Mouse (Mus musculus): Measurements from ENCODE around the gene Letm1.

Gene Letm1

GRCm38 (mm10) chr5:33738341-33738740 lies 44.3 kb downstream of the Letm1 start:
- DNase-seq (ENCODE audit: low spot score) = no peak

GRCm38 (mm10) chr5:33737903-33738321 lies 44.7 kb downstream of the Letm1 start:
- peak; percentile 76 for DNase-seq (ENCODE audit: low spot score)

DNA sequence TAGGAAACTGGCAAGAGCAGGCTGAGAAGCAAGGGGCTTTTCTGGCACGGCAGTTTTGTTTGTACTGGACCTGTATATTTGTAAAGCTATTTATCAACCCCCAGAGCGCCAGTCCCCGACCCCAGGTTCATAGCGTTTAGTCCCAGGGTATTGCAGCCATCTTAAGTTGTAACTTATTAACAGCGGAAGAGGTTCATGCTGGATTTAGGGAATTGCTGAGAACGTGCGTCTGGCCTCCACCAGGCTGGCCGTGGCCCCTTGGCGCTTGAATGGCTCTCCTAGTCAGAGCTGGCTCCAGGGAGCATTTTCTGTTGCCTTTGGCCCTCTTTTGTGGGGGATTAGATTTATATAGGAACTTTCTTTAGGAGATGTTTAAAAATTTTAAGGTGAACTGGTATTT lies 46.4 kb downstream of the Letm1 start:
- DNase-seq (ENCODE audit: low spot score) = no peak

DNA sequence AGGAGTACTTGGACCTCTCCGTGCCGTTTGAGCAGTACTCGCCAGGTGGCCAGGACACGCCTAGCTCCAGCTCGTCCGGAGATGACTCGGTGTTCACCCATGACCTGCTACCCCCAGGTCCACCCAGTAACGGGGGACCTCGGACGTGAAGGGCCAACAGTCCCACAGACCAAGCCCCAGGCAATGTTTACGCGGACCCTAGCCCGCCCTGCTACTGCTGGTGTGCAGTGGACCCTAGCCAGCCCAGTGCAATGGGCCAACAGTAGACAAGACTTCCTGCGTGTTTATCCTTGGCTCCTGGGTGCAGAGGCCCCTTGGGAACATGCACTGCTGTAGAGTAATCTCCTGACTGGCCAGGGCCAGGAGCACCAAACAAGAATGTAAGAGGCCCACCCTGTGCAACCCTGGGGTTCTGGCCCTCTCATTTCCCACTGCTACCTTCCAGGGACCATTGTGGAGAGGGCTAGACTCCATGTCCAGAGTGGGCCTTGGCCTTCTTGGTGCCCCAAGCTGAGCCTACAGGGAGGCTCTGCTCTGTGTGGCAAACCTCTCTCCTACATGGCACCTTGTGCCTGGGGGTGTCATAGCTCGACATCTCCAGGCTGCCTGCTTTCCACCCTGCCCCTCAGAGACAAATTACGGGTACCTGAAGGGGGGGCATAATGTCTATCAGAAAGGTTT lies 47.1 kb downstream of the Letm1 start:
- no peak for DNase-seq (ENCODE audit: low spot score)

DNA sequence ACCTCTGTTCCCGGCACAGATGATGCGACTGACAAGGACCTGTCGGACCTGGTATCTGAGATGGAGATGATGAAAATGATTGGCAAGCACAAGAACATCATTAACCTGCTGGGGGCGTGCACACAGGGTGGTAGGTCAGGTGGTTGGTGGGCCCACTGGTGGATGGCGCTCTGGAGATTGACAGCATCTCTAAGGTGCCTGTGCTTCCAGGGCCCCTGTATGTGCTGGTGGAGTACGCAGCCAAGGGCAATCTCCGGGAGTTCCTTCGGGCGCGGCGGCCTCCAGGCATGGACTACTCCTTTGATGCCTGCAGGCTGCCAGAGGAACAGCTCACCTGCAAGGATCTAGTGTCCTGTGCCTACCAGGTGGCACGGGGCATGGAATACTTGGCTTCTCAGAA lies 48.8 kb downstream of the Letm1 start:
- no peak for DNase-seq (ENCODE audit: low spot score)

DNA sequence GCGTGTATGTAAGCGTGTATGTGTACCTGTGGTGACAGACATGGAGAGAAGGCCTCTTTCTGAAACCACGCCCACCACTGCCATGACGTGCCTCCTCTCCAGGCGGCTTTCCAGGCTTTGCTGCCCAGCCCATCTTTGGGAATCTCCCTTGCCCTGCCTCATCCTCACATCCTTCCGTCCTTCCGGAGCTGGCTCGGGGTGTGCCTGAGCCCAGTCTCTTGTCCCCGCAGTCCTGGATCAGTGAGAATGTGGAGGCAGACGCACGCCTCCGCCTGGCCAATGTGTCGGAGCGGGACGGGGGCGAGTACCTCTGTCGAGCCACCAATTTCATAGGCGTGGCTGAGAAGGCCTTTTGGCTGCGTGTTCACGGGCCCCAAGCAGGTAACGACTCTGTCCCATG lies 51.6 kb downstream of the Letm1 start:
- DNase-seq (ENCODE audit: low spot score) = no peak

GRCm38 (mm10) chr5:33730516-33730915 lies 52.1 kb downstream of the Letm1 start:
- no peak for DNase-seq (ENCODE audit: low spot score)

- no peak for DNase-seq (ENCODE audit: low spot score)
Measured at GRCm38 (mm10) chr5:33728841-33729240, 53.8 kb downstream of the Letm1 start.

GRCm38 (mm10) chr5:33726891-33727290 lies 55.7 kb downstream of the Letm1 start:
- DNase-seq (ENCODE audit: low spot score) = no peak

DNA sequence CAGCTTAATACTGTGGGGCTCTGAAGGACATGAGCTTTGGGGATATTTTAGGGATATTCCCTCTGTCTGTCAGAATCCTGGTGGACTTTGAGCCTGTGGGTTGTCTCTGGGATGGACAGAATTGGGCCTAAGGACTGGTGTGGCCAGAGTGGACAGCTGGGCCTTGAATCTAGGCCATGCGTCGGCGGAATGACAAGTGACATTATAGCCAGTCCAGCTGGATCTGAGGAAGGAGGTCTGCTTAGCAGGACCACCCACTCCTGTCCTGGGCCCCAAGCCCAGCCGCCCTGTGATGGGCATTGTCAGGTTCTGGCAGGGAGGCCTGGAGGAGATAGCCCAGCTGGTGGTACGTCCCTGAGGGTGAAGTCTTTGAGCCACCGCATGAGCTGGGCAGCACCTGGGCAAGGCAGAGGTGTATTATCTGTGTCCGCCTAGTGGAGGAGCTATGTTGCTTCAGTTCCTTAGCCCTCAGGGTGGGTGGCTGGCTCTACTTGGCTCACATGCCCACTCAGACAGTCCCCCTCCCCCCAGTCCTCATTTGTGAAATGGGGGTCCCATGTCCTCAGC lies 56.5 kb downstream of the Letm1 start:
- no peak for DNase-seq (ENCODE audit: low spot score)

GRCm38 (mm10) chr5:33723641-33724465 lies 58.8 kb downstream of the Letm1 start:
- DNase-seq (ENCODE audit: low spot score) = no peak

- DNase-seq (ENCODE audit: low spot score) = no peak
Measured at GRCm38 (mm10) chr5:33723019-33723640, 59.5 kb downstream of the Letm1 start.

DNA sequence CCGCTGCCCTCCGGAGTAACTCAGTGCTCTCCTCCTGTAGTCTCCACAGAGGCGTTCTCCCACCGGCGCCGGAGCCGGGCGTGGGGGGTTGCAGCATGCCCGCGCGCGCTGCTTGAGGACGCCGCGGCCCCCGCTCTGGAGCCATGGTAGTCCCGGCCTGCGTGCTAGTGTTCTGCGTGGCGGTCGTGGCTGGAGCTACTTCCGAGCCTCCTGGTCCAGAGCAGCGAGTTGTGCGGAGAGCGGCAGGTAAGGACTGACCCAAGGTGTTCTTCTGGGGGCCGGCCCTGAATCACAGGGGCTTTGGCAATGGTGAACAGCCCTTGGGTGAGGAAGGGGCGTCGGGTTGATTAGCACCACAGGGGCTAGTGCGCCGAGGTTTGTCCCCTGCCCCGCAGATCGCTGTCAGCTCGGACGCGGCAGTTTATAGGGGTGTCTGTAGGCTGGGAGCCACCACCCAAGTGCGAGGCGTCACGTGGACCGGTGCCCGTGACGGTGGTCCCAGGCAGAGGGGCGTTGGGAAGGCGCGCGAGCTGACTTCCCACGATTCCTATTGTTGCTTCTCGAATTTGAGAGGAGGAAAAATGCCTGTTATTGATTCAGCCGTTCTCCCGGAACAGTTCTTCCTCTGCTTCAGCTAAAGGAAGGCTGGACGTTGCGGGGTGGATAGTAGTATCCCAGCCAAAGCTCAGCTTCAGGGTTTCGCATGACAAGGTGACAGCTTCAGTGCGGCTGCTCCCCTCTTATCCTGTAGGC lies 60.2 kb downstream of the Letm1 start:
- DNase-seq (ENCODE audit: low spot score) = no peak

DNA sequence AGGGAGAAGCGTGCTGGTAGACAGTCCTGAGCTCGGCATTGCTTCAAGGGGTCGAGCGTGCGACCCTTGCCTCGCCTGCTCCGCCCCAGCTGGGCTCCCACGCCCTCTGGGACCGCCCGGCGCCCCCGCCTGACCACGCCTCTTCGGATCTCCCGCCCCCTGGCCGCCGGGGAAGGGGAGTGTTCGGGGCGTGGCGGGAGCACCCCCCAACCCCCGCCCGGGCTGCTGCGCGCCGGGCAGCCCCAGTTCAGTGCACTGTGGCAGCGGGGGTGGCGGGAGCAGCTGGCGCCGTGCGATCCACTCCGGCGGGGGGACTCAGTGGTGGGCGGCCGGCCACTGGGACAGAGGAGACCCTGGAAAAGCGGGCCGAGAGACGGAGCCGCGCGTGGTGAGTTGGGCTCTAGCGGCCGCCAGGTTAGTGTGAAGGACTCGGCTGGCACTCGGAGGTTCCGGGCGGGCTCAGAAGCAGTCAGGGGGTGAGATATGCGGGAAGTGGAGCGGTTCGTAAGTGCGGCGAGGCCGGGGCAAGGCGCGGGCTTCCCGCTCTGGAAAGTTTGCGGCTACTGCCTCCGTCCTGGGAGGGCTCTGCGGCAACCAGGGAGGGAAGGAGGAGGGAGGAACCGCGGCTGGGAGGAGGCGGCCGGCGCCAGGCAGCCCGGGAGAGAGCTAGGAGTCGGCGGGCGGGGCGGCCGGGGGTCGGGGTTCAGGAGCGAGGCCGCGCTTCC lies 60.9 kb downstream of the Letm1 start, which contains the start of gene Fgfr3:
Gene Fgfr3 (plus strand): TSS at position 134 of the 725 bp plus-strand sequence.
- DNase-seq (ENCODE audit: low spot score) = peak; percentile 75

DNA sequence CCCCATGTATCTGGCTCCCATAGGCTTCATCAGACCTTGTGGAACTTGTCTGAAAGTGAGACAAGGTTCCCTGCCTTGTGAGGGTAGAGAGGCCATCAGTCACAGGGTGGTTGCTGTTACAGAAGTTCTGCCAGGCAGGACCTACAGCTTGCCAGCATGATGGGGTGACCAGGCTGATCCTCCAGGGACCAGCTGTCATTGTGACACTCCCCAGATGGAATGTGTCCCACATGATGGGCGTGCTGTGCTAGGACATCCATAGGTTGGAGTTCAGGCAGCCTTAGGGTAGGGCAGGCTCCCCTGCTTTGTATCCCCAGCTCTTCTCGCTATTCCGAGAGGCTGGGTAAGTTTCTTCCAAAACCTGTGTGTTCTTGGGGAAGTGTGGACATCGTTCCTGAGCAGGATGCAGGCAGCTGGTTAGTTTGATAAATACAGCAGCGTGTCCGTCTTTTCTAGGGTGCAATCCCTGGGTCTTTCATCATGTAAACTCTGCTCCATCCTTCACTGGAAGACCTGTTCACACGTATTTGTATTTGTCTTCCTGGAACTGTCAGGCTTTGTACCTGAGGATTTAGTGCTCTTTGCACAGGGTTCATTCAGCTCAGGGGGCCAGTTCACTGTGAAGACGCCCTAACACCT lies 61.6 kb downstream of the Letm1 start:
- no peak for DNase-seq (ENCODE audit: low spot score)

- DNase-seq (ENCODE audit: low spot score) = no peak
Measured at GRCm38 (mm10) chr5:33718460-33718859, 64.2 kb downstream of the Letm1 start.

DNA sequence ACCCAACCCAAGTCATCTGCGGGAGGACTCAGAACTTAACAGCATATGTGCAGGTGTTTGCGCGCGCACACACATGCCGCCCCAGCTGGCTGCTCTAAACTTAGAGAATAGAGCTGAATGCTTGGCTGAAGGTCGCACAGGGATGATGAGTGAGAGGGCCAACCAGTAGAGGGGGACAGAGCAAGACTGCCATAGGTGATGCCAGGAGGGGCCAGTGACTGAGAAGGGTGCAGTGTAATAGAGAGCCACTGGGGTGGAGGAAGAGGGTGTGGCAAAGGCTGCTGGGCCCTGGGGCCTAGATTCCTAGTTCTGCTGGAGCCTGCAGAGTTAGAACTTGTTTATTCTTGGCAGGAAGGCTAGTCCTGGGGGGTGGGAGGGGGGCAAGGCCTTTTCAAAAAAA lies 66.2 kb downstream of the Letm1 start:
- DNase-seq (ENCODE audit: low spot score) = no peak

- no peak for DNase-seq (ENCODE audit: low spot score)
Measured at GRCm38 (mm10) chr5:33715182-33715581, 67.4 kb downstream of the Letm1 start.

DNA sequence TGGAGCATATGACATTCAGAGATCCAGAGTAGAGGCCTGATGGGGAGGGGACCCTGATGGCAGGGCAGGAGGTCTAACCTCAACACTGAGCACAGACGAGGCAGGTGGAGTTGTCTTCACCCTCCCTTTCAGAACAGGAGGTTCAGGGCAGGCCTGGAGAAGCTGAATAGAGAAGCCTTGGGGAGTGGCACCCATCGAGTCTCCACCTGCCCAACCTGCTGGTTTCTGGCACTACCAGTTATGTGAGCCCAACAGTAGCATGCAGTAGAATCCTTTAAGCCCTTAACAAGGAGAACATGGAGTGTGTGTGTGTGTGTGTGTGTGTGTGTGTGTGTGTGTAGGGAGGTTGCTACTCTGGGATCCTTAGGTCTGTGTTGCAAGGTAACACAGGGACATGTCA lies 70.1 kb downstream of the Letm1 start:
- DNase-seq (ENCODE audit: low spot score) = peak; percentile 46

DNA sequence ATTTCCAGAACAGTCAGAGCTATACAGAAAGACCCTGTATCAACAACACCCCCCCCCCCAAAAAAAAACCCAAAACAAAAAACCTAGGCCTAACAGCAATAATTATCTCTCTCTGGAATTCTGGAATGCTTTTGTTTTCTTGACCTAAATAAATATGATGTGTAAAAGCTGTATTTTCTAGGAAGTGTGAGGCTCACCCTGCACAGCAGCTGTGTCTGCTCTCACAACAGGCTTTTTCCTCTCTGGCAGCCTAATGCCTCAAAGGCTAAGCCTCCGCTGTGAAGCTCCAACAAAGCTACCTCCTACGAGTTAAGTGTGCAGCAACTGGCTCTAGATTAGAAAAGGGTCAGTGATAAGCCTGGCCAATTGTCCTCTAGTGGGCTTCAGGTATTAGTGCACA lies 73.6 kb downstream of the Letm1 start:
- DNase-seq (ENCODE audit: low spot score) = no peak

DNA sequence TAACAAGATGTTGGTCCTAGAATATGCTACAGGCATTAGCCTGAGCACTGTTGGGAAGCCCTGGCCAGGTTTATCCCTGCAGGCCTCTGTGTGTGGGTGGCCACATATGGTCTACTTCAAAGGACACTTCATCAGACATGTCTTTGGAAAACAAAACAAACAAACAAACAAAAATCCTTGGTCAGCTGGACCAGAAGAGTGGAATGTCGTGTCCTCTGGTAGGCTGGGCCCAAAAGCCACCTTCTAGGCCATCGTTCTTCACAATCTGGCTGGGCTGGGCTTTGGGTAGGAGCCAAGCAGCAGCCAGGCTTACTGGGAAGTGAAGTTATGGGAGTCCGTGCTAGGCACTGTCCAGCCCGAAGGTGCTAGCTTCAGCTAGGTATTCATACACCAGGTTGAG lies 75.5 kb downstream of the Letm1 start:
- DNase-seq (ENCODE audit: low spot score) = no peak
